Mouse (Mus musculus) Patski (cell line): Measurements from ENCODE around the gene Prmt8. TPM values are rescaled to one million over a fixed set of nuclear protein-coding genes. Genes with fewer than 3 reads are reported as not detected.

Experiments used
- ATAC-seq: fragments of 100-300 bp; one replicate; pipeline ENCODE4 v1.8.0; 2021
- CTCF ChIA-PET: fragments of 350-600 bp; sonication (Branson Sonifier 250); formaldehyde crosslinking; loops from one replicate; lab custom pipeline; 2022; ENCODE audit warnings: inconsistent platforms; lab: Charles Lee
- POLR2A ChIA-PET: fragments of 350-600 bp; sonication (Branson Sonifier 250); formaldehyde crosslinking; loops from one replicate; lab custom pipeline; 2022; ENCODE audit warnings: antibody characterized with exemption, inconsistent platforms; lab: Charles Lee
- DNase-seq: peaks from one replicate; pipeline ENCODE4 v3.0.0-alpha.2; 2011; ENCODE audit warnings: low read depth, low spot score
- H3K27me3 ChIP-seq: fragments of 371-371 bp; one replicate; pipeline ENCODE4 v1.5.1; 2021
- CTCF ChIP-seq: fragments of 100-300 bp; IDR thresholded peaks from one replicate; pipeline ENCODE4 v1.5.1; 2021
- in situ Hi-C: fragments of 300-500 bp; cut with MboI; formaldehyde crosslinking; loops from 3 replicates; pipeline ENCODE4 v1.11.1; 2018; ENCODE audit warnings: low pct_unique_long_range_greater_than_20kb, mixed read lengths
- polyA plus RNA-seq: library from polyadenylated mRNA; unstranded; gene quantifications from one replicate; pipeline ENCODE4 v1.2.3, GENCODE M21; 2021

The Prmt8 gene
- polyA plus RNA-seq: not detected

DNA sequence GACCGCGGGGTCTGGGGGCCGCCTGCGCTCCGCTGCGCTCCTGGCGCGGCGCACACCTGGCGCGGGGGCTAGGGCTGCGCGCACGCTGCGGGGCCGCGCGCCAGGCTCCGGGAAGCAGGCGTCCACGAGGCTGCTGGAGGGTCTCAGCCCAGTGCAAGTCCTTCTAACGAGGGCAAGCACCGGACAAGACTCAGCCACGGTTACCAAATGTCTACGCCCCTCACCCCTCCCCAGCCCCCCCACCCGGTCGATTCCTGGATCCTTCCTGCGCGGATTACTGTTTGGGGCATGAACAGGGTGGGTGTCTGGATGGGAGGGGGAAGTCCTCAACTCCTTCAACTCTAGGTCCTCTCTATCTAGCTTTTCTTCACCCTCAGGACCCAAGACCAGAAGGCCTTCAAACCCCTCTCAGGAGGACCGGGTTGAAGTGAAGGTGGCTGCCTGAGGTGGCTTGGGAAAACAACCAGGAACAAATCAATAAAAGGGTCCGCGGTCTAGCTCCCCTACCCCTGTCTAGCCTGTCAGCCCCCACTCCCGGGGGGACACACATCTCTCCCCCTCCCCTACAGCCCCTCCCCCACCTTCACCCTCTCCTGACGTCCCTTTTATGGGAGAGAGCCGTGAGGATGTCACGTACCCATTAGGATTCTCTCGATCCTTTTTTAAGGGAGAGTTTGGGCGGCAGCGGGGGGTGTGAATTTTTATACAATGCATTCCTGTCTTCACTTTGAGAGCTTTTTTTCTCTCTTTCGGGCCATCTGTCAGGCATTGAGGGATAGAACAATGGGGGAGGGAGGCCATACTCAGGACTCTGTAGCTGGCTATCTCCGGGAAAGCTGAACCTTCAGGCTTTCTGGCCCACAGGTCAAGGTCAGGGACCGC, at the start of gene Prmt8:
Prmt8 (minus strand) TSS at position 198 of the 882 bp plus-strand sequence.
- no peak for TF ChIP-seq CTCF
- H3K27me3 ChIP-seq: peaks cover 36% of the 10 kb centered on the region
- ATAC-seq: no peak
- ChIA-PET POLR2A (no interaction called here), CTCF (no interaction called here)
- DNase-seq: no peak
- in situ Hi-C loops: no loop called here

DNA sequence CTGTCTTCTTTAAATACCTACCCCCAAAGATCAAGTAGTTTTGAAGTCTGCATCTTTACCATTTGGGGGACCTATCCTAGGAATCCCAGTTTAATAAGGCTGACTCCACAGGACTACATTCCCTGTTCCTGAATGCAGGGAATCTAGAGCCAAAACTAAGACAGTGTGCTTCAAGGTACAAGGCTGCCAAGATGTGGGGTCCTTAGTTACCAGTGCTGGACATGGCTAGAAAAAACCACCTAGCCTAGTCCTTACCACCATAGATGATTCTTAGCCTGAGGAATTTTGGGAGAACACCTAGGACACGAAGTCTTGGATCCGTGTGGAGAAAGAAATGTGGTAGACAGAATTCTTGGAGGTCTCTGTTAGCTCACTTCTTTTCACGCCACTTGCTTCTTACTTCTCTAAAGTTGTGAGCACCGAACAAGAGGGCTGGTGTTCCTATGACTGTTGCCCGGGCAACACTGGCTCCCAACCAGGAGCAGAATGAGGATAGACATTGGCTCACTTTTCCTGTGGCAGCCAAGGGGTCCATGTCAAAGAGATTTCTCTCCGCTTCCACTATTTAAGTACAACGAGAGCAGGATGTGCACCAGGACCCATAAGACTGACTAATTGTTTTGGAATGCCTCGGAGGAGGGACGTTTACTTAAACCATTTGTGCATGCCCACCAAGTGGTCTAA, 33.9 kb upstream of the Prmt8 start:
- DNase-seq (no peak), ATAC-seq (no peak)
- ChIA-PET POLR2A (no interaction called here), CTCF (no interaction called here)
- in situ Hi-C loops: no loop called here
- peaks cover 25% of the 10 kb centered on the region for H3K27me3 ChIP-seq
- no peak for TF ChIP-seq CTCF

DNA sequence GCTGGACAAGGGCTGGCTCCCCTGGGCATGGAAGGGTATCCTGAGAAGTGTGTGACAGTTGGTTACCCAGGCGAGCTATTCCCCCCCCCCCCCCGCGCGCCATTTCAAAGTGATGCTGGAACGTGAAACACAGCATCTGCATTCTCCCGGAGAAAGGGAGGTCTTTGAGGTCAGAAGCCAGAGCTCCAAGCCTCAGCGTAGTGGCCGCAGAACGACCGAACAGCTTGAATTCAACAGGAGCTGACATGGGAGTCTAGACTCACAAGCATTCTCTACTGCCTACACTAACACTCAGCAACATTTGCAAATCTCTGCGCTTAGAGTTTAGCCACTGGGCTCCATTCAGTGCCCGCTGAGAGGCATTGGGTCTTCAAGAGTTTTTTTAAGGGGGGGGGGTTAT, 32.9 kb upstream of the Prmt8 start:
- TF ChIP-seq CTCF: no peak
- peaks cover 31% of the 10 kb centered on the region for H3K27me3 ChIP-seq
- ATAC-seq (no peak), DNase-seq (no peak)
- in situ Hi-C loops: no loop called here
- ChIA-PET POLR2A (no interaction called here), CTCF (no interaction called here)

DNA sequence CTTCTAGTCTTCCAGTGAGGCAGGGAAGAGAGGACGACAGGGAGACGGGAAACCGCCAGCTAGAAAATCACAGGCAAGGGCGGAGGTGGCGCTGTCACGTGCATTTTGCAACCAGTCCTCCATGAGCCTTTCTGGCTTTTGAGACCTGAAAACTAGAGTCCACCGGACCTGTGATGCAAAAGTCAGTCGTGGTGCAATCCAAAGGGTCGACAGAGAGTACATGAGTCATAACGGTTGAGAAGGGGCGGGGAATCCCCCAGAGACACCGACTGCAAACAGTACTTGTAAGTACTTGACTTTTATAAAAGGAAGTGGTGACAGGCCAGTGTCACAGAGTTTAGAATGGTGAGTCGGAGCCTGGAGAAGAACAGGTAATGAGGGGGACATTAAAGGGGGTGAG, 20.8 kb upstream of the Prmt8 start:
- DNase-seq: no peak
- POLR2A ChIA-PET: no interaction called here

DNA sequence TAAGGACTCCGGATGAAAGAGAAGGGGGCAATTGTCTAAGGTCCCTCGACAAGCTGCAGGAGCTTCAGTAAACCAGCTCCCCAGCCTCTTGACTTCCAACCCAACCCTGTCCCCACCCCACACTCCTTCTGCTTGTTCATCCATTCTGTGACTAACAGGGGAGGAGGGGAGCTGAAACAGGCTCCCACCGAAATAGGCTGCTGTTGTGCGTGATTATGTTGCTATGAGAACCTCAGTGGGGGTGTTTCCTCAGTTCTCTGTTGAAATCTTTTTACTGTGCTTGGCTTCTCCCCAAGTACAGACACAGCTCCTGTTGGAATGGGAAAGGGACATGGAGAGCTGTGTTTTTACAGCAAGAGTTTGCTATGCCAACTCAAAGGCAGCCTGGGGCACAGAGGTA, 1.5 kb upstream of the Prmt8 start:
- H3K27me3 ChIP-seq: peaks cover 26% of the 10 kb centered on the region
- CTCF ChIA-PET: no interaction called here
- DNase-seq (no peak), ATAC-seq (no peak)
- in situ Hi-C loops: no loop called here
- TF ChIP-seq CTCF: no peak
- POLR2A ChIA-PET: no interaction called here

More for the DNA sequence above, 20.8 kb upstream of the Prmt8 start:
- TF ChIP-seq CTCF: no peak
- CTCF ChIA-PET: no interaction called here
- no peak for ATAC-seq
- in situ Hi-C loops: no loop called here
- peaks cover 10% of the 10 kb centered on the region for H3K27me3 ChIP-seq

DNA sequence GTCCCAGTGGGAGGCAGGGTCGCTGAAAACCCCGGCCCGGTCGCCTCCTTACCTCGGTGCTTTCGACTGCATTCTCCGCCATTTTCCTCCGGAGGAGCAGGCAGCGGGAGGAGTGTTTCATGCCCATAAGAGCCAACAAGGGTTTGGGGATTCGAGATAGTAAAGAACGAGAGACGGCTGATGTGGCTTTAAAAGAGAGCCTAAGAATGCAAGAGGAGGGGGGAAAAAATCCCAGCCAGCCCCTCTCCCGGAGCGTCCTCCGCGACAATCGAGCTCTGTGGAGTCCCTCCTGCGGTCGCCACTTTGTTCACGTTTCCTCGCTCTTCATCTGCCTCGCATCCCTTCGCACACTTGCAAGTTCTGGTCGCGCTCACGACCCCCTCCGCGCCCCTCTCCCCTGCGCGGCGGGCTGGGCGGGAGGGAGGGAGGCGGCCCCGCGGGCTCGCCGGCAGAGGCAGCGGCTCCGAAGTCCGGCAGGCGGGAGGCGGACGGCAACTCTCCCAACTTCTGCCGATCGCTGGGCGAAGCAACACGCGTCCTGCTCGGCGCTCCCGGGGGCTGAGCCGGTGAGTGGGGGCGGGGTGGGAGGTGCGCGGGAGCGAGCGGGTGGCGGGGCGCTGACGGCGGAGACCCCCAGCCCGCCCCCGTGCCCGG, 524 bp downstream of the Prmt8 start:
- DNase-seq (no peak), ATAC-seq (no peak)
- ChIA-PET POLR2A (no interaction called here), CTCF (no interaction called here)
- no peak for TF ChIP-seq CTCF
- peaks cover 44% of the 10 kb centered on the region for H3K27me3 ChIP-seq
- in situ Hi-C loops: no loop called here

DNA sequence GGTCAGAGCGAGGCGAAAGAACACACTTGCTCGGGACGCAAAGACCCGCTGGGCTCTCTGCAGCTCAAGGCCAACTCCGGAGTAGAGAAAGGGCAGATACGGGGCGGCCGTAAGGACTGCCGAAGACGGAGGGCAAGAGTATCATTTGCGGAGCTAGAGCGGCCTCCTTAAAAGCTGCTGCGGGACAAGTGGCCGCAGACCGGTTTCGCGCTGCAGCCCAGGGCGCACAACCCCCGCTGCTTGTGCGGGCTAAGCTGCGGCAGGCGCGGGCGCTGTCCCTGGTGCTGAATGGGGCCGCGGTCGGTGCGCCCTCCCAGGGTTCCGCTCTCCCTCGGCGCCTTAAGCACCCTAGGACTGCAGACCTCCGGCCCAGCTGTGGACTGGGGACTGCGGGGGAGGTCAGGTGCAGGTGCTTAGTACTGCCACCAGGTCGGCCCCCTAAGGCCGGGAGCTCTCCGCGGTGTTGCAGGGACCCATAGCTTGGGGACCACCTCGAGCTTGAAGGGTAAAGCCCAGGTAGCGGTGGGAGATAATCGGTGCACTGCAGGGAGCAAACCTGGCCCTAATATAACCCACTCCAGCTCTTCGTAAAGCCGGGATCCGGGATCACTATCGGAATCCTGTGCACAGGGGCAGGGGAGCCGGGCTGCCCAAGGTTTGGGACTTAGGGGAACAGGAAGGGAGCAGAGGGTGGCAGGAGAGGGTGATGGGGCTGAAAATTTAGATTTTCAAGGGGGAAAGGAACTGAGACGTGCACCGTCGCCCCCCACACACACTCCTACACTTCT, 1.4 kb downstream of the Prmt8 start:
- H3K27me3 ChIP-seq: peaks cover 46% of the 10 kb centered on the region
- no peak for ATAC-seq

DNA sequence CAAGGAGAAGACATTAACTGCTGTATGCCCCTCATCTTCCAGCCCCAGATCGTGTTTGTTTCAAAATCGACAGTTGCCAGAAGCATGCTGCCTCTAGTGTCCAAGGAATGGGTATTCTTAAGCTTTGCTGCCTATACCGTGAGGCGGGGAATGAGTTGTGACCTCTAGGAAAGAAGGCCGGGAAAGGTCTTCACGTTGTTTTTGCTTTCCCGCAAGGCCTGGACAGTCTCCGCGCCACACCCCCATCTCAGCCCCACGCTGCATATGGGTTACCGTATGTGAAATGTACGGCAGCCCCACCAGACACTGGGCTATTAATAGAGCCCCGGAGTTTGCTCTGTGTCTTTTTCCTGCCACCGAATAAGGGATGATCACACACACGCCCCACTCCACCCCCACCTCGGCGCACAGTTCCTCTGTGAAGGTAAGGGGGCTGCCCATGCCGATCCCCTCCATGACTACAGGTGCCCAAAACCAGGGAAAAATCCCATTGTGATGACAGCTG, 2.0 kb downstream of the Prmt8 start:
- ChIA-PET POLR2A (no interaction called here), CTCF (interaction anchor here (1.2 kb wide), 1 partner anchor 9 kb away, joined by 3 read pairs; no protein-coding TSS in a partner anchor)
- in situ Hi-C loops: no loop called here
- DNase-seq: no peak
- no peak for TF ChIP-seq CTCF
- peaks cover 46% of the 10 kb centered on the region for H3K27me3 ChIP-seq
- ATAC-seq: no peak

More for the DNA sequence above, 1.4 kb downstream of the Prmt8 start:
- in situ Hi-C loops: no loop called here
- DNase-seq: no peak
- TF ChIP-seq CTCF: no peak
- POLR2A ChIA-PET: no interaction called here
- CTCF ChIA-PET: interaction anchor here (1.2 kb wide), 1 partner anchor 10 kb away, joined by 3 read pairs; no protein-coding TSS in a partner anchor

DNA sequence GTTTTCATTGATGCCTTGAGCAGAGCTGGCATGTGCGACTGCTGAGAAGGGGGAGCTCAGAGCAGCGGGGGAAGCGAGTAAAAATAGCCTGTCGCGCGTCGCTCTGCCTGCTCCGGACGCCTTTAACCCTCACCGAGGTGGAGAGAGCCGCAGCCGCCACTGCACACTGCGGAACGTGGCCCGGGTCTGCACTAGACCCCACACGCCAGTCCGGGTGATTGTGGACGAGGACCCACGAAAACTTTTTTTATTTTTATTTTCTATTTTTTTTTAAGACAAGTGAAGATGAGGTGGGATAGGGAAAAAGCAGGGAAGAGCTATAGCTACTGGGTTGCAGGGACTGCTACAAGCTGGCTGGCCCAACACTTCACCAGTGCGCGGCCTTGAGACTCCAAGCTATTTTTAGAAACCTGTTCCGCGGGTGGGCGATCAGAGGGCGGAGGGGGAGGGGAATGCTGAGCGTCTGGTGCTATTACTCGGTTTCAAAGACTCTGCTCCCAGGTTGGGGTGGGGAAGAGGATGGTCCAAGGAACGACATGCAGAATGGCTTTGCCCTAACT, 2.6 kb downstream of the Prmt8 start:
- DNase-seq: no peak
- in situ Hi-C loops: no loop called here
- POLR2A ChIA-PET: no interaction called here

More for the DNA sequence above, 2.6 kb downstream of the Prmt8 start:
- no peak for TF ChIP-seq CTCF
- ATAC-seq: no peak
- CTCF ChIA-PET: interaction anchor here (1.2 kb wide), 1 partner anchor 8 kb away, joined by 3 read pairs; no protein-coding TSS in a partner anchor
- H3K27me3 ChIP-seq: peaks cover 47% of the 10 kb centered on the region
